Mouse (Mus musculus) lung, postnatal 0 days (tissue): ENCODE data around the gene Neu2. TPM values are rescaled to one million over a fixed set of nuclear protein-coding genes. Genes with fewer than 3 reads are reported as not detected.
A peak's percentile ranks its signal among the peaks of the same experiment; 100 is the strongest.

Experiments
- ATAC-seq: fragments of 200-750 bp; cut with Nextera tagmentation; 2 replicates; pipeline ENCODE4 v1.8.0; 2017; ENCODE audit warnings: moderate library complexity
- DNase-seq: peaks from one replicate; pipeline ENCODE4 v3.0.0-alpha.2; 2016; ENCODE audit warnings: low spot score
- H3K27ac ChIP-seq: fragments of 300-500 bp; sonication (generic); 2 replicates; pipeline ENCODE4 v1.5.1; 2014; ENCODE audit warnings: antibody characterized with exemption, mild to moderate bottlenecking, low read length, mixed read lengths
- H3K27me3 ChIP-seq: fragments of 300-500 bp; sonication (generic); replicated peaks from 2 replicates; pipeline ENCODE4 v1.6.1; 2014; ENCODE audit warnings: low read length, mixed read lengths; ENCODE audit not compliant: insufficient read depth
- H3K36me3 ChIP-seq: fragments of 300-500 bp; sonication (generic); 2 replicates; pipeline ENCODE4 v1.6.1; 2014; ENCODE audit warnings: low read length, mixed read lengths; ENCODE audit not compliant: insufficient read depth
- H3K4me1 ChIP-seq: fragments of 300-500 bp; sonication (generic); 2 replicates; pipeline ENCODE4 v1.6.1; 2014; ENCODE audit warnings: antibody characterized with exemption, low read depth, low read length, mixed read lengths; ENCODE audit not compliant: insufficient read depth
- H3K4me2 ChIP-seq: fragments of 300-500 bp; sonication (generic); replicated peaks from 2 replicates; pipeline ENCODE4 v1.6.1; 2014; ENCODE audit warnings: low read depth, mild to moderate bottlenecking, low read length, moderate library complexity, mixed read lengths
- H3K4me3 ChIP-seq: fragments of 300-500 bp; sonication (generic); 2 replicates; pipeline ENCODE4 v1.5.1; 2014; ENCODE audit warnings: low read depth, low read length
- H3K9ac ChIP-seq: fragments of 300-500 bp; sonication (generic); replicated peaks from 2 replicates; pipeline ENCODE4 v1.6.1; 2014; ENCODE audit warnings: low read depth, mild to moderate bottlenecking
- H3K9me3 ChIP-seq: fragments of 300-500 bp; sonication (generic); 2 replicates; pipeline ENCODE4 v1.6.1; 2016; ENCODE audit warnings: low read length, mixed read lengths
- CTCF ChIP-seq: IDR thresholded peaks from 2 replicates; pipeline ENCODE4 v1.5.1; 2016; ENCODE audit warnings: antibody characterized with exemption, mild to moderate bottlenecking
- EP300 ChIP-seq: IDR thresholded peaks from 2 replicates; pipeline ENCODE4 v1.6.1; 2016; ENCODE audit warnings: antibody characterized with exemption, mild to moderate bottlenecking, control low read depth
- WGBS: fragments of 180-500 bp; shearing (Covaris S2); extraction: QIAGEN DNeasy Blood & Tissue Kit; methylation state at CpG from one replicate; pipeline ENCODE4 v1.1.7; 2014; 5-methylcytosine and 5-hydroxymethylcytosine counted together
- polyA plus RNA-seq: library from polyadenylated mRNA; unstranded; fragments of >200 nt; fragmentation: Nextera tagmentation; extraction: Ambion mirVana; gene quantifications from 2 replicates; pipeline ENCODE4 v1.2.1, GENCODE M21; 2015

Neu2 gene
- polyA plus RNA-seq, 1 experiment from 2014 or later: 2.9 TPM

DNA sequence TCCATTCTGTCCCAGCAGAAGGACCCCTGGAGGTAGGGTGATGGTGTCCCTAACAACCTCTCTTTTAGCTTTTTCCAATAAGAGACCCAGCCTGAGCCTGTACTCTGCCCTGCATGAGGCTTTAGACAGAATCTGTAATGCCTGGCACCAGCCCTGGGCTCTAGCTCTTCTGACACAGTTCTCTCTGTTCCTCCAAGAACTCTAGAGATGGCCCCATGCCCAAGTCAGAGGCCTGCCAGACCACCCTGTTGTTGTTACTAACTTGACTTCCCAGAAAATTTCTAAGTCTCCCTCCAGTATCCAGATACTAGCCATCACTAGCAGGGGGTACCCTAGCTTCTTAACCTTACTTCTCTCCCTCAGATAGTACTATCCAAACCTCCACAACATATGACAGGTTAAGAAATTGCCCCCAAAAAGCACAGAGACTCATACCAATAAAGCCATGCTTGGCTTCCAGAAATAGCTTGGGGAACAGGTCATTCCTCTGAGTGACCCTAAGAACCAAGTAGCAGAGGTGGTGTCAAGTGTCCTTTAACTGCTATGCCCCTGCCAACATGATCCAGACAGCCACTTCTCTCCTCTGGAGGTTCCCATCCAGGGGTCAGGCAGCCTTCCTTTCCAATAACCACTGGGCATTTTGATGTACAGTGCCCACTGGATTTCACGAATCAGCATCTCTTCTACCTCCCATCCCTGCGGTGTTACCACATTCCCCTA, 105.0 kb downstream of the Neu2 start:
- H3K4me2 ChIP-seq: no peak overlapping the region
- DNase-seq (no peak), ATAC-seq (no peak)
- H3K9ac ChIP-seq: no peak overlapping the region
- TF ChIP-seq CTCF: no peak
- no peak for TF ChIP-seq EP300
- H3K27ac ChIP-seq: no peak overlapping the region
- no peak overlapping the region for H3K4me3 ChIP-seq
- no peaks in the 10 kb centered on the region for H3K4me1 ChIP-seq
- no peaks in the 10 kb centered on the region for H3K9me3 ChIP-seq
- no peaks in the 10 kb centered on the region for H3K36me3 ChIP-seq
- H3K27me3 ChIP-seq: no peaks in the 10 kb centered on the region
- 92% methylated on average over 2 of the region's 2 CpGs for WGBS

DNA sequence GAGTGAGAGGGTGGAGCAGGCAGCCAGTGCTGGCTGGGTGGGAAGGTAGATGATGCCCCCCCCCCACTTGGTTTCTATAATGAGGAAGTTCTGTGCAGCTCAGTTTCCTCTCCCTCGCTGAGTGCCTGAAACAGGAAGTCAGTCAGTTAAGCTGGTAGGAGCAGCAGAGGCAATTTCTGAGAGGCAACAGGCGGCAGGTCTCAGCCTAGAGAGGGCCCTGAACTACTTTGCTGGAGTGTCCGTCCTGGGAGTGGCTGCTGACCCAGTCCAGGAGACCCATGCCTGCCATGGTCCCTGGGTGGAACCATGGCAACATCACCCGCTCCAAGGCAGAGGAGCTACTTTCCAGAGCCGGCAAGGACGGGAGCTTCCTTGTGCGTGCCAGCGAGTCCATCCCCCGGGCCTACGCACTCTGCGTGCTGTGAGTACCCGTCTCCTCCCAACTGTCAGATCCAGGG, 110.6 kb downstream of the Neu2 start, which contains the start of gene Inpp5d:
Gene Inpp5d (plus strand): TSS at position 102 of the 458 bp plus-strand sequence.
- peak within 1 kb of the TSS; percentile 40 for H3K4me3 ChIP-seq
- no peaks in the 10 kb centered on the region for H3K36me3 ChIP-seq
- no peak for TF ChIP-seq CTCF
- no peak for TF ChIP-seq EP300
- peak within 1 kb of the TSS; percentile 54 for H3K4me2 ChIP-seq
- DNase-seq: peak; percentile 61
- H3K27ac ChIP-seq: peak within 1 kb of the TSS; percentile 72
- 40% methylated on average over 12 of the region's 12 CpGs for WGBS
- H3K9ac ChIP-seq: peak within 1 kb of the TSS; percentile 54
- no peaks in the 10 kb centered on the region for H3K9me3 ChIP-seq
- no peaks in the 10 kb centered on the region for H3K27me3 ChIP-seq
- peak; percentile 76 for ATAC-seq
- H3K4me1 ChIP-seq: no peaks in the 10 kb centered on the region; the same call in 1 of the 2 replicates

DNA sequence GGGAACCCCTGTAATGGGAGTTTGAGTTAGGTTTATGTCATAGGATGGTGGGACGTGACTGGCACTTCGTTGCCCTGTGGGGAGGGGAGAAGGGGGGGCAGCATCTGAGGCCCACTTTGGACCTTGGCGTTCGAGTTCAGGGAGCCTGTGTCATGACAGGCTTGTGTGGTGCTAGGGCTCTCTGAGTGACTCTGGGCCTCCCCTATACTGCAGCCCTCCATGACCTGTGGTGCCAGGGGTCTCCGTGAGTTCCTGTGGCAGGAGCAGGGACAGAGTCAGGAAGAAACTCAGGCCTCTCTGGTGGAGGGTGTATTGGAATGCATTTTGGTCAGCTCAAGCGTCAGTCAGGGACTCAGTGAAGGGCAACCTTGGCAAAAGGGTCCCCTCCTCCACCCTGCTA, 111.0 kb downstream of the Neu2 start:
- Histone ChIP-seq H3K27ac (peak overlapping the region; percentile 72), H3K4me3 (peak overlapping the region; percentile 40), H3K27me3 (no peaks in the 10 kb centered on the region), H3K4me1 (no peaks in the 10 kb centered on the region; the same call in 1 of the 2 replicates), H3K36me3 (no peaks in the 10 kb centered on the region), H3K9me3 (no peaks in the 10 kb centered on the region), H3K4me2 (peak overlapping the region; percentile 54), H3K9ac (peak overlapping the region; percentile 54)
- DNase-seq: no peak
- peak; percentile 25 for ATAC-seq
- WGBS: 60% methylated on average over 6 of the region's 6 CpGs
- no peak for TF ChIP-seq CTCF
- TF ChIP-seq EP300: no peak

DNA sequence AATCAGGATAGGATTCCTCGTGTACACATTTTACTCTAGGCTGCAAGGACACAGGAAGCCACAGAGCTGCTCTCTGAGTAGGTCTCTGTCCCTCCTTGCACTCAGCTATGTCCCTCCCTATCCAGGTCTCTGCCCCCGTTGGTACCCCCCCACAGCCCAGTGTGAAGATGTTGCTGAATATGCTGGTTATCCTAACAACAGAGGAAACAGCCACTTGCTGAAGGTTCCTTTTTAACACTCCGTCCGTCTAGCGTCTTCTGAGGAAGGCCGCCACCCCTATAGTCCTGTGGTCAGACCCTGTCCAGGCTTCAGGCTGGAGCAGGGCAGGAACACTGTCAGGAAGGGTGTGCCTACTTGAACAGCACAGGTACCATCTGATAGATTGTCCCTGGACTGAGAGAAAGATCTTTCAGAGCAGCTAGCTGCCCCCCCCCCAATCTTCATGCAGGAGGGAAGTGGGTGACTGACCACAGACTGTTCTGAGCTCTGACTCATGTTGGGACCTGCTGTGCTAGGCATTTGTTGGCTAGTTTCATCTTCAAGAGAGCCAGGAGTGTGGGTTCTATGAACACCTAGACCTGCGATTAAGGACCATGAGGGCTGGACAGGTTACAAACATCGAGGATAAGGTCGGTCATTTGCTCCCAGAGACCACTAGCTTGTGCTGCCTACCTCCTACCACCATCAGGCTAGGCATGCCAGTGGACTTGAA, 111.6 kb downstream of the Neu2 start:
- whole genome bisulfite sequencing: 67% methylated on average over 9 of the region's 9 CpGs
- H3K4me3 ChIP-seq: peak overlapping the region; percentile 40
- H3K27me3 ChIP-seq: no peaks in the 10 kb centered on the region
- H3K4me2 ChIP-seq: peak overlapping the region; percentile 54
- no peaks in the 10 kb centered on the region for H3K36me3 ChIP-seq
- H3K27ac ChIP-seq: peak overlapping the region; percentile 72
- no peaks in the 10 kb centered on the region for H3K9me3 ChIP-seq
- no peak for TF ChIP-seq CTCF
- TF ChIP-seq EP300: no peak
- H3K9ac ChIP-seq: peak overlapping the region; percentile 54; the same call in 1 of the 2 replicates
- peak; percentile 23; the same call in 1 of the 2 replicates for ATAC-seq
- DNase-seq: no peak
- no peaks in the 10 kb centered on the region; the same call in 1 of the 2 replicates for H3K4me1 ChIP-seq

DNA sequence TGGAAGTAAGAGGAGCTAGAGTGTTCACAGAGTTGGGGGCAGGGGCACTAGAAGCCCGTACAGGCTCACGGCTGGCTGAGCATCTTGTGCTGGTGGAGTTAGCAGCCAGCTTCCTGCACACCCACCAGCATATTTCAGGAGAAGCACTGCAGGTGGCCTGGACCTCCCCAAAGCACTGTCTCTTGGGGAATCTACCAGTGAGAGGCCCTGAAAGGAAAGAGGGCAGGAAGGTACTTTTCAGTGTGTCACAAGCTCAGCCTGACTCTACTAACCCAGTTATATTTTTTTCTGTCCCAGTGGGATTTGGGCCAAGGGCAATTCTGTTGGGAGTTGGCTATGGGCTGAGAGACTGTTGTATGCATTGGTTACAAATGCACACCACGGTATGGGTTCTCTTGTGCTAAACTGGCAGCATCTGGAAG, 112.2 kb downstream of the Neu2 start:
- no peaks in the 10 kb centered on the region for H3K9me3 ChIP-seq
- no peaks in the 10 kb centered on the region for H3K36me3 ChIP-seq
- H3K27ac ChIP-seq: peak overlapping the region; percentile 14; the same call in 1 of the 2 replicates
- peak overlapping the region; percentile 40 for H3K4me3 ChIP-seq
- H3K27me3 ChIP-seq: no peaks in the 10 kb centered on the region
- ATAC-seq (no peak), DNase-seq (no peak)
- H3K4me2 ChIP-seq: peak overlapping the region; percentile 54
- no peak for TF ChIP-seq CTCF
- no peak for TF ChIP-seq EP300
- H3K4me1 ChIP-seq: no peaks in the 10 kb centered on the region; the same call in 1 of the 2 replicates
- H3K9ac ChIP-seq: no peak overlapping the region
- 44% methylated on average over 3 of the region's 3 CpGs for WGBS

DNA sequence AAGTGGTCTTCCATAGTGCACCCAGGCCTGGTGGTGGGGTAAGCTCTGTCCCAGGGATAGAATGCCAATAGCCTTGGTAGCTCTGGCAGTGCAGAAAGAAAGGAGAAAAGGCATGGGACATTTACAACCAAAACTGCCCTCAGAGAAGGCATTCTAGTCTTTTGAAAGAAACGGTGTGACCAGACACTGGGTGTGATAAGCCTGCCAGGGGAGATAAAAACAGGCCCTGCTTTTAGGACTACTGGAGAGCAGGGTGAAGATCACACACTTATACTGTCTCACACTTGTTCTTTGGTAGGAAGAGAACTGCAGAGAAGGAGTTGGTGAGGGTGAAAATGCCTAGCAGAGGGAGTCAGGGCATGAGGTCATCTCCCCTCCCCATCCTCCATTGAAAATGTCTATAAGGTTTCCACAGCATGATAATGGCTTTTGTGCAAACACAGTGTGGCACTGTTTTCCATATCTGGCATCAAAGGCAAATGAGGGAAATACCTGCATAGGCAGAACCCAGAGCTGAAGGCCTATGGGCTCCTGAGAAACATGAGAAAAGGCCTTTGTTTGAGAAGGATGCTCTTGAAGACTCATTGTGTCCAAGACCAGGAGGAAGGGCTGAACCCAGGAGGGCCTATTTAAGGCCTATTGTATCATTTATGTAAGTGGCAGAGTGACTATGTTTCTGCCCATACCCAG, 114.4 kb downstream of the Neu2 start:
- no peak for TF ChIP-seq EP300
- TF ChIP-seq CTCF: no peak
- no peak overlapping the region for H3K27ac ChIP-seq
- H3K36me3 ChIP-seq: no peaks in the 10 kb centered on the region
- H3K4me2 ChIP-seq: no peak overlapping the region
- H3K9ac ChIP-seq: no peak overlapping the region
- H3K4me3 ChIP-seq: no peak overlapping the region
- DNase-seq (no peak), ATAC-seq (no peak)
- H3K4me1 ChIP-seq: no peaks in the 10 kb centered on the region; the same call in 1 of the 2 replicates
- H3K27me3 ChIP-seq: no peaks in the 10 kb centered on the region
- no peaks in the 10 kb centered on the region for H3K9me3 ChIP-seq
- 58% methylated on average over 1 of the region's 1 CpGs for WGBS
